Mouse (Mus musculus): ENCODE measurements around the gene Nrsn2. TPM values are rescaled to one million over a fixed set of nuclear protein-coding genes. Genes with fewer than 3 reads are reported as not detected.

The Nrsn2 gene
- total and polyA plus RNA-seq, 2 experiments from 2014 or later: 0.12 TPM; not detected in 1

- ATAC-seq (ENCODE audit: insufficient read depth, low read depth) (no peak), DNase-seq (ENCODE audit: low spot score) (no peak)
- no peak overlapping the region for H3K4me2 ChIP-seq (ENCODE audit: low read depth, low read length)
- no peaks in the 10 kb centered on the region for H3K27me3 ChIP-seq (ENCODE audit: control insufficient read depth, insufficient read depth, low read length)
- H3K9me3 ChIP-seq (replicated peaks; ENCODE audit: control insufficient read depth, low read length): no peaks in the 10 kb centered on the region
- WGBS: 67% methylated on average over 13 of the region's 13 CpGs
- H3K36me3 ChIP-seq (replicated peaks; ENCODE audit: control insufficient read depth, insufficient read depth, low read length): peaks cover 79% of the 10 kb centered on the region
- no peak overlapping the region for H3K9ac ChIP-seq (replicated peaks; ENCODE audit: low read depth, low read length)
- TF ChIP-seq CTCF (IDR thresholded peaks at IDR 0.05; ENCODE audit: low read depth) (no peak), EP300 (IDR thresholded peaks at IDR 0.05; ENCODE audit: low read depth) (no peak)
- H3K4me1 ChIP-seq (ENCODE audit: control insufficient read depth, insufficient read depth): peaks cover 6% of the 10 kb centered on the region
- no peak overlapping the region for H3K4me3 ChIP-seq (ENCODE audit: low read depth, low read length)
- no peak overlapping the region for H3K27ac ChIP-seq (ENCODE audit: low read depth)
Observed at GRCm38 (mm10) chr2:152326157-152326556, 50.3 kb downstream of the Nrsn2 start.

- no peak overlapping the region for H3K27ac ChIP-seq (ENCODE audit: low read depth)
- H3K4me1 ChIP-seq (ENCODE audit: control insufficient read depth, insufficient read depth): no peaks in the 10 kb centered on the region
- ATAC-seq (ENCODE audit: insufficient read depth, low read depth) (no peak), DNase-seq (ENCODE audit: low spot score) (no peak)
- H3K4me2 ChIP-seq (ENCODE audit: low read depth, low read length): no peak overlapping the region
- no peak overlapping the region for H3K9ac ChIP-seq (replicated peaks; ENCODE audit: low read depth, low read length)
- H3K36me3 ChIP-seq (replicated peaks; ENCODE audit: control insufficient read depth, insufficient read depth, low read length): peaks cover 85% of the 10 kb centered on the region
- no peak for TF ChIP-seq EP300 (IDR thresholded peaks at IDR 0.05; ENCODE audit: low read depth)
- TF ChIP-seq CTCF (IDR thresholded peaks at IDR 0.05; ENCODE audit: low read depth): no peak
- WGBS: 80% methylated on average over 3 of the region's 3 CpGs
- H3K4me3 ChIP-seq (ENCODE audit: low read depth, low read length): no peak overlapping the region
- no peaks in the 10 kb centered on the region for H3K27me3 ChIP-seq (ENCODE audit: control insufficient read depth, insufficient read depth, low read length)
- no peaks in the 10 kb centered on the region for H3K9me3 ChIP-seq (replicated peaks; ENCODE audit: control insufficient read depth, low read length)
Observed at GRCm38 (mm10) chr2:152324842-152325241, 51.6 kb downstream of the Nrsn2 start.

- 94% methylated on average over 14 of the region's 14 CpGs for WGBS
- no peak for TF ChIP-seq EP300 (IDR thresholded peaks at IDR 0.05; ENCODE audit: low read depth)
- no peak for TF ChIP-seq CTCF (IDR thresholded peaks at IDR 0.05; ENCODE audit: low read depth)
- Histone ChIP-seq H3K27ac (ENCODE audit: low read depth) (no peak overlapping the region), H3K36me3 (replicated peaks; ENCODE audit: control insufficient read depth, insufficient read depth, low read length) (peaks cover 82% of the 10 kb centered on the region), H3K4me2 (ENCODE audit: low read depth, low read length) (no peak overlapping the region), H3K27me3 (ENCODE audit: control insufficient read depth, insufficient read depth, low read length) (no peaks in the 10 kb centered on the region), H3K9me3 (replicated peaks; ENCODE audit: control insufficient read depth, low read length) (no peaks in the 10 kb centered on the region), H3K4me3 (ENCODE audit: low read depth, low read length) (no peak overlapping the region), H3K9ac (replicated peaks; ENCODE audit: low read depth, low read length) (no peak overlapping the region), H3K4me1 (ENCODE audit: control insufficient read depth, insufficient read depth) (no peaks in the 10 kb centered on the region)
- ATAC-seq (ENCODE audit: insufficient read depth, low read depth) (no peak), DNase-seq (ENCODE audit: low spot score) (no peak)
Observed at GRCm38 (mm10) chr2:152323971-152324370, 52.5 kb downstream of the Nrsn2 start.

- TF ChIP-seq EP300 (IDR thresholded peaks at IDR 0.05; ENCODE audit: low read depth) (no peak), CTCF (IDR thresholded peaks at IDR 0.05; ENCODE audit: low read depth) (no peak)
- DNase-seq (ENCODE audit: low spot score) (no peak), ATAC-seq (ENCODE audit: insufficient read depth, low read depth) (no peak)
- Histone ChIP-seq H3K27ac (ENCODE audit: low read depth) (no peak overlapping the region), H3K4me1 (ENCODE audit: control insufficient read depth, insufficient read depth) (no peaks in the 10 kb centered on the region), H3K9me3 (replicated peaks; ENCODE audit: control insufficient read depth, low read length) (no peaks in the 10 kb centered on the region), H3K4me3 (ENCODE audit: low read depth, low read length) (no peak overlapping the region), H3K36me3 (replicated peaks; ENCODE audit: control insufficient read depth, insufficient read depth, low read length) (peaks cover 83% of the 10 kb centered on the region), H3K4me2 (ENCODE audit: low read depth, low read length) (no peak overlapping the region), H3K27me3 (ENCODE audit: control insufficient read depth, insufficient read depth, low read length) (no peaks in the 10 kb centered on the region), H3K9ac (replicated peaks; ENCODE audit: low read depth, low read length) (no peak overlapping the region)
- 94% methylated on average over 6 of the region's 6 CpGs for WGBS
Observed at GRCm38 (mm10) chr2:152322198-152322597, 54.2 kb downstream of the Nrsn2 start.

- H3K9me3 ChIP-seq (replicated peaks; ENCODE audit: control insufficient read depth, low read length): no peaks in the 10 kb centered on the region
- peaks cover 83% of the 10 kb centered on the region for H3K36me3 ChIP-seq (replicated peaks; ENCODE audit: control insufficient read depth, insufficient read depth, low read length)
- no peak for DNase-seq (ENCODE audit: low spot score)
- no peaks in the 10 kb centered on the region for H3K4me1 ChIP-seq (ENCODE audit: control insufficient read depth, insufficient read depth)
- no peak overlapping the region for H3K27ac ChIP-seq (ENCODE audit: low read depth)
- no peak overlapping the region for H3K9ac ChIP-seq (replicated peaks; ENCODE audit: low read depth, low read length)
- no peak overlapping the region for H3K4me3 ChIP-seq (ENCODE audit: low read depth, low read length)
- no peaks in the 10 kb centered on the region for H3K27me3 ChIP-seq (ENCODE audit: control insufficient read depth, insufficient read depth, low read length)
- TF ChIP-seq EP300 (IDR thresholded peaks at IDR 0.05; ENCODE audit: low read depth): no peak
- TF ChIP-seq CTCF (IDR thresholded peaks at IDR 0.05; ENCODE audit: low read depth): no peak
- WGBS: 89% methylated on average over 5 of the region's 5 CpGs
- ATAC-seq (ENCODE audit: insufficient read depth, low read depth): no peak
- no peak overlapping the region for H3K4me2 ChIP-seq (ENCODE audit: low read depth, low read length)
Observed at GRCm38 (mm10) chr2:152321558-152321957, 54.9 kb downstream of the Nrsn2 start.

Other genes starting within 250 kb of the Nrsn2 start
- gene Tcf15, start 233.1 kb downstream of the Nrsn2 start, total RNA-seq (2014; rRNA removed; ENCODE audit: low replicate concordance): 32.5 and 36.8 TPM in 2 replicates
- gene Tcf15, start 233.1 kb downstream of the Nrsn2 start, polyA plus RNA-seq (2015; fragmentation: Nextera tagmentation; extraction: Ambion mirVana): 23.0 and 23.2 TPM in 2 replicates
- 89.5 TPM in 2 replicates for gene Csnk2a1, start 149.8 kb downstream of the Nrsn2 start, total RNA-seq (2014; rRNA removed; ENCODE audit: low replicate concordance)
- 74.4 and 80.7 TPM in 2 replicates for gene Csnk2a1, start 149.8 kb downstream of the Nrsn2 start, polyA plus RNA-seq (2015; fragmentation: Nextera tagmentation; extraction: Ambion mirVana)
- gene Tbc1d20, start 82.8 kb downstream of the Nrsn2 start, total RNA-seq (2014; rRNA removed; ENCODE audit: low replicate concordance): 60.9 and 65.8 TPM in 2 replicates
- 22.8 and 23.7 TPM in 2 replicates for gene Tbc1d20, start 82.8 kb downstream of the Nrsn2 start, polyA plus RNA-seq (2015; fragmentation: Nextera tagmentation; extraction: Ambion mirVana)
- 104 and 112 TPM in 2 replicates for gene Rbck1, start 44.0 kb downstream of the Nrsn2 start, total RNA-seq (2014; rRNA removed; ENCODE audit: low replicate concordance)
- 52.0 and 54.4 TPM in 2 replicates for gene Rbck1, start 44.0 kb downstream of the Nrsn2 start, polyA plus RNA-seq (2015; fragmentation: Nextera tagmentation; extraction: Ambion mirVana)
- gene Trib3, start 32.6 kb downstream of the Nrsn2 start, total RNA-seq (2014; rRNA removed; ENCODE audit: low replicate concordance): 0.39 TPM in 1 of 2 replicates, not detected in the other
- gene Trib3, start 32.6 kb downstream of the Nrsn2 start, polyA plus RNA-seq (2015; fragmentation: Nextera tagmentation; extraction: Ambion mirVana): 2.5 and 2.6 TPM in 2 replicates
- gene Sox12, start 21.4 kb upstream of the Nrsn2 start, total RNA-seq (2014; rRNA removed; ENCODE audit: low replicate concordance): 19.9 and 30.0 TPM in 2 replicates
- 5.0 and 5.5 TPM in 2 replicates for gene Sox12, start 21.4 kb upstream of the Nrsn2 start, polyA plus RNA-seq (2015; fragmentation: Nextera tagmentation; extraction: Ambion mirVana)
- gene Zcchc3, start 38.4 kb upstream of the Nrsn2 start, total RNA-seq (2014; rRNA removed; ENCODE audit: low replicate concordance): 21.1 and 27.2 TPM in 2 replicates
- 18.3 and 20.6 TPM in 2 replicates for gene Zcchc3, start 38.4 kb upstream of the Nrsn2 start, polyA plus RNA-seq (2015; fragmentation: Nextera tagmentation; extraction: Ambion mirVana)
- 0.15 and 1.7 TPM in 2 replicates for gene 6820408C15Rik, start 38.9 kb upstream of the Nrsn2 start, total RNA-seq (2014; rRNA removed; ENCODE audit: low replicate concordance)
- gene 6820408C15Rik, start 38.9 kb upstream of the Nrsn2 start, polyA plus RNA-seq (2015; fragmentation: Nextera tagmentation; extraction: Ambion mirVana): 5.4 and 5.6 TPM in 2 replicates
- not detected in 2 replicates for gene Defb23, start 88.0 kb upstream of the Nrsn2 start, total RNA-seq (2014; rRNA removed; ENCODE audit: low replicate concordance)
- gene Defb23, start 88.0 kb upstream of the Nrsn2 start, polyA plus RNA-seq (2015; fragmentation: Nextera tagmentation; extraction: Ambion mirVana): not detected in 2 replicates
- not detected in 2 replicates for gene Defb20, start 100.4 kb upstream of the Nrsn2 start, total RNA-seq (2014; rRNA removed; ENCODE audit: low replicate concordance)
- not detected in 2 replicates for gene Defb20, start 100.4 kb upstream of the Nrsn2 start, polyA plus RNA-seq (2015; fragmentation: Nextera tagmentation; extraction: Ambion mirVana)
- not detected in 2 replicates for gene Defb22, start 113.5 kb upstream of the Nrsn2 start, total RNA-seq (2014; rRNA removed; ENCODE audit: low replicate concordance)
- gene Defb22, start 113.5 kb upstream of the Nrsn2 start, polyA plus RNA-seq (2015; fragmentation: Nextera tagmentation; extraction: Ambion mirVana): not detected in 2 replicates
- gene Defb26, start 135.1 kb upstream of the Nrsn2 start, total RNA-seq (2014; rRNA removed; ENCODE audit: low replicate concordance): not detected in 2 replicates
- gene Defb26, start 135.1 kb upstream of the Nrsn2 start, polyA plus RNA-seq (2015; fragmentation: Nextera tagmentation; extraction: Ambion mirVana): not detected in 2 replicates
- not detected in 2 replicates for gene Defb28, start 141.6 kb upstream of the Nrsn2 start, total RNA-seq (2014; rRNA removed; ENCODE audit: low replicate concordance)
- gene Defb28, start 141.6 kb upstream of the Nrsn2 start, polyA plus RNA-seq (2015; fragmentation: Nextera tagmentation; extraction: Ambion mirVana): not detected in 2 replicates
- not detected in 2 replicates for gene Defb29, start 163.5 kb upstream of the Nrsn2 start, total RNA-seq (2014; rRNA removed; ENCODE audit: low replicate concordance)
- not detected in 2 replicates for gene Defb29, start 163.5 kb upstream of the Nrsn2 start, polyA plus RNA-seq (2015; fragmentation: Nextera tagmentation; extraction: Ambion mirVana)
- gene Gm17416, start 192.7 kb upstream of the Nrsn2 start, total RNA-seq (2014; rRNA removed; ENCODE audit: low replicate concordance): not detected in 2 replicates
- gene Gm17416, start 192.7 kb upstream of the Nrsn2 start, polyA plus RNA-seq (2015; fragmentation: Nextera tagmentation; extraction: Ambion mirVana): not detected in 2 replicates
- gene Defb21, start 196.1 kb upstream of the Nrsn2 start, total RNA-seq (2014; rRNA removed; ENCODE audit: low replicate concordance): not detected in 2 replicates
- not detected in 2 replicates for gene Defb21, start 196.1 kb upstream of the Nrsn2 start, polyA plus RNA-seq (2015; fragmentation: Nextera tagmentation; extraction: Ambion mirVana)
- gene Defb19, start 203.7 kb upstream of the Nrsn2 start, total RNA-seq (2014; rRNA removed; ENCODE audit: low replicate concordance): not detected in 2 replicates
- 2.2 and 2.6 TPM in 2 replicates for gene Defb19, start 203.7 kb upstream of the Nrsn2 start, polyA plus RNA-seq (2015; fragmentation: Nextera tagmentation; extraction: Ambion mirVana)
- gene Defb45, start 222.8 kb upstream of the Nrsn2 start, total RNA-seq (2014; rRNA removed; ENCODE audit: low replicate concordance): not detected in 2 replicates
- gene Defb45, start 222.8 kb upstream of the Nrsn2 start, polyA plus RNA-seq (2015; fragmentation: Nextera tagmentation; extraction: Ambion mirVana): not detected in 2 replicates
- not detected in 2 replicates for gene Defb36, start 227.7 kb upstream of the Nrsn2 start, total RNA-seq (2014; rRNA removed; ENCODE audit: low replicate concordance)
- not detected in 2 replicates for gene Defb36, start 227.7 kb upstream of the Nrsn2 start, polyA plus RNA-seq (2015; fragmentation: Nextera tagmentation; extraction: Ambion mirVana)
- gene Defb25, start 246.4 kb upstream of the Nrsn2 start, total RNA-seq (2014; rRNA removed; ENCODE audit: low replicate concordance): not detected in 2 replicates
- gene Defb25, start 246.4 kb upstream of the Nrsn2 start, polyA plus RNA-seq (2015; fragmentation: Nextera tagmentation; extraction: Ambion mirVana): 0.53 and 0.54 TPM in 2 replicates